ENCODE assay signal across 8 mouse cellular contexts in the genomic region with DNA sequence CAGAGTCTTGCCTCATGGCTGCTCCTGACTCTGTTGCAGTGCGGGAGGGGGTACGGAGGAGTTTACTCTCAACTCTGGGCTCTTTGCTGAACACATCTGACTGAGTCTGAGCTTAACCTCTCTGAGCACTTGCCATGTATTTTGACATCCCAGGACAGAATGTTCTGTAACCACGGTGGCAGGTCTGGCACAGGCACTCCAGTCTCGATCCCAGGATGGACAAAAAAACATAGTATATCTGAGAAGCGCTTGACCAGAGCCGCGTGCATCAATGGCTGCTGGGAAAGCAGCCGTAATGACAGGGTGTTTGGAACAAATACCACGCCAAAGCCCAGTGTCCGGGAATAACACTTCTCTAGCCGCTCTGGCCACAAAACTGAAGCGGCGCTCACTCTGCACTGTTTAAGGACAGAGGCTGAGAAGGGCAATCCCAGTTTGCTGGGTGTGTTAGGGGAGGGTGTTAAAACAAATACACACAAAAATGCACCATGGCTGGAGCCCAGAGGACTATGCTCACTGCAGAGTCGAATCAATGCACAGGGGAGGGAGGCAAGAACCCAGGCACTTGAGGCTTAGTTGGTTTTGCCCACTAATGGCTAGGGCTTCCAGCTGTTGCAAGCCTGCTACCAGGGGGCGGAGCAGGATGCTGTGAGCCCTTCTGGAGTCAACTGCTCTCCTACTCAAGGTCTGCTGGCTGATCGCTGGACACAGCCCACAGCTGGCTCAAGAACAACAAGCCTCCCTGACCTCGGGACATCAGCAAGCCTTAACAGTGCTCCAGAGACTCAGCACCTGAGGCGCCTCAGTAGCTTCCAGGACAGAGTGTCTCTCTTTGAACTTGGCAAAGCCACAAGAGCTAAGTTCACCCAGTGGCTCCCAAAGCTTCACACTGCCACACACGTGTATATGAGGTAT. TPM values are rescaled to one million over a fixed set of nuclear protein-coding genes. Genes with fewer than 3 reads are reported as not detected.
A peak's percentile ranks its signal among the peaks of the same experiment; 100 is the strongest.
DNase-seq lines count a peak whose midpoint lies in the region; ATAC-seq and TF ChIP-seq lines count a peak whose summit lies in the region.

No protein-coding gene starts in this region.

- in situ Hi-C loops in CH12.LX (cut with MboI; ENCODE audit: low pct_ligation_motif_present, low pct_unique_long_range_greater_than_20kb, low sequenced_read_pairs): no loop called here

- H3K36me3 ChIP-seq in CH12.LX (replicated peaks in 1 of 2; ENCODE audit: control insufficient read depth in 1 of 2, insufficient read depth in 1 of 2, low read length in 1 of 2): no peaks in the 10 kb centered on the region
- no peaks in the 10 kb centered on the region for H3K36me3 ChIP-seq in heart, embryonic 14.5 days (ENCODE audit: control insufficient read depth, insufficient read depth, low read length)
- H3K36me3 ChIP-seq in limb, embryonic 10.5 days: no peaks in the 10 kb centered on the region

- H3K9me3 ChIP-seq in CH12.LX (replicated peaks; ENCODE audit: low read length): peaks cover 9% of the 10 kb centered on the region
- peaks cover 6% of the 10 kb centered on the region for H3K9me3 ChIP-seq in heart, embryonic 14.5 days (ENCODE audit: control insufficient read depth, low read length)
- no peaks in the 10 kb centered on the region for H3K9me3 ChIP-seq in limb, embryonic 10.5 days (replicated peaks)

- ATAC-seq in heart, embryonic 14.5 days (ENCODE audit: insufficient number of reproducible peaks, insufficient read depth, low FRiP score, low read depth): peak; percentile 53

- H3K27me3 ChIP-seq in CH12.LX (replicated peaks): peaks cover 5% of the 10 kb centered on the region
- H3K27me3 ChIP-seq in heart, embryonic 14.5 days (ENCODE audit: control insufficient read depth, insufficient read depth, low read length): no peaks in the 10 kb centered on the region
- no peaks in the 10 kb centered on the region for H3K27me3 ChIP-seq in limb, embryonic 10.5 days (ENCODE audit: low read depth, poor library complexity, severe bottlenecking)

- H3K4me3 ChIP-seq in CH12.LX (replicated peaks in 1 of 3; ENCODE audit: low read depth in 2 of 3, low read length in 2 of 3, poor library complexity in 1 of 3): no peak overlapping the region
- no peak overlapping the region for H3K4me3 ChIP-seq in heart, embryonic 14.5 days (ENCODE audit: control insufficient read depth in 1 of 2, insufficient read depth in 1 of 2, low read depth in 1 of 2, low read length in 2 of 2)
- H3K4me3 ChIP-seq in limb, embryonic 10.5 days: no peak overlapping the region
- no peak overlapping the region for H3K4me3 ChIP-seq in layer of hippocampus, adult 2 months

- no peaks in the 10 kb centered on the region for H3K79me2 ChIP-seq in CH12.LX (replicated peaks; ENCODE audit: control insufficient read depth, extremely low read depth, insufficient read depth, poor library complexity, severe bottlenecking)

- no peak for TF ChIP-seq CTCF in CH12.LX (conservative IDR thresholded peaks at IDR 0.05 in 1 of 2, IDR thresholded peaks at IDR 0.05 in 1 of 2; ENCODE audit: low read depth in 2 of 2, low read length in 2 of 2)
- TF ChIP-seq CTCF in layer of hippocampus, adult 2 months (conservative IDR thresholded peaks at IDR 0.05): no peak

- no peak for DNase-seq in CH12.LX (ENCODE audit: extremely low read depth)
- peak; percentile 44 for DNase-seq in adrenal gland, postnatal 25 days
- DNase-seq in limb, embryonic 10.5 days (ENCODE audit: low spot score): no peak
- DNase-seq in frontal cortex, postnatal 25 days (ENCODE audit: low spot score in 2 of 2): no peak
- no peak for DNase-seq in cerebellum, adult 9-11 months
- DNase-seq in layer of hippocampus, adult 2 months (ENCODE audit: low spot score in 2 of 2): no peak
- DNase-seq in left cerebral cortex, postnatal 25 days (ENCODE audit: low spot score in 2 of 2): no peak

- H3K27ac ChIP-seq in CH12.LX (ENCODE audit: insufficient read depth, low read depth): no peak overlapping the region
- H3K27ac ChIP-seq in heart, embryonic 14.5 days (replicated peaks in 1 of 2; ENCODE audit: control insufficient read depth in 1 of 2, insufficient read depth in 1 of 2, low read depth in 2 of 2, low read length in 2 of 2): peak overlapping the region; percentile 15 to 66
- H3K27ac ChIP-seq in limb, embryonic 10.5 days: 0 out of 2 replicates have a peak overlapping the region, but pooled peaks have one; percentile 31
- no peak overlapping the region for H3K27ac ChIP-seq in layer of hippocampus, adult 2 months

- TF ChIP-seq RAD21 in CH12.LX (IDR thresholded peaks at IDR 0.05; ENCODE audit: low read depth, low read length): no peak

- peaks cover 0 to 3% of the 10 kb centered on the region in 2 experiments; a peak in 2 of 4 replicates for H3K4me1 ChIP-seq in CH12.LX (ENCODE audit: control insufficient read depth in 1 of 2, insufficient read depth in 2 of 2)
- peaks cover 20 to 24% of the 10 kb centered on the region in 2 experiments for H3K4me1 ChIP-seq in heart, embryonic 14.5 days (ENCODE audit: control insufficient read depth in 2 of 2, insufficient read depth in 2 of 2, low read length in 2 of 2)
- peaks cover 34% of the 10 kb centered on the region for H3K4me1 ChIP-seq in limb, embryonic 10.5 days

- peak overlapping the region; percentile 4; the same call in 1 of the 2 replicates for H3K4me2 ChIP-seq in CH12.LX (ENCODE audit: insufficient read depth, low read depth, poor library complexity, severe bottlenecking)
- peak overlapping the region; percentile 42 for H3K4me2 ChIP-seq in heart, embryonic 14.5 days (ENCODE audit: low read length)

- WGBS in heart, embryonic 14.5 days: 32% methylated on average over 19 of the region's 19 CpGs
- 56% methylated on average over 19 of the region's 19 CpGs for WGBS in limb, embryonic 10.5 days

- dilution Hi-C loops in CH12.LX (cut with MboI; ENCODE audit: extremely low pct_ligation_motif_present, extremely low pct_unique_long_range_greater_than_20kb, low sequenced_read_pairs): no loop called here

- intact Hi-C loops in left cerebral cortex, postnatal 25 days (cut with DNase I): no loop called here

- TF ChIP-seq POLR2A in CH12.LX (IDR thresholded peaks at IDR 0.05; ENCODE audit: low read depth, low read length): no peak

- H3K9ac ChIP-seq in CH12.LX (ENCODE audit: insufficient read depth, low read depth): no peak overlapping the region
- H3K9ac ChIP-seq in heart, embryonic 14.5 days (ENCODE audit: low read length): no peak overlapping the region; the same call in 1 of the 2 replicates

- no peak for TF ChIP-seq EP300 in CH12.LX (IDR thresholded peaks at IDR 0.05; ENCODE audit: low read length)

TF ChIP-seq in CH12.LX, 34 proteins besides CTCF, POLR2A, EP300 and RAD21:
- TF ChIP-seq TCF12 (IDR thresholded peaks at IDR 0.05; ENCODE audit: low read depth, low read length): no peak
- TF ChIP-seq JUN (IDR thresholded peaks at IDR 0.05; ENCODE audit: insufficient read depth, low read depth, low read length): no peak
- TF ChIP-seq JUND (conservative IDR thresholded peaks at IDR 0.05; ENCODE audit: low read depth, low read length): no peak
- TF ChIP-seq IRF4 (IDR thresholded peaks at IDR 0.05; ENCODE audit: low read depth, low read length): no peak
- TF ChIP-seq KAT2A (IDR thresholded peaks at IDR 0.05; ENCODE audit: insufficient replicate concordance, low read length): no peak
- no peak for TF ChIP-seq GABPA (IDR thresholded peaks at IDR 0.05; ENCODE audit: insufficient replicate concordance, low read depth, low read length)
- no peak for TF ChIP-seq UBTF (IDR thresholded peaks at IDR 0.05; ENCODE audit: low read depth, low read length)
- no peak for TF ChIP-seq E2F4 (IDR thresholded peaks at IDR 0.05; ENCODE audit: insufficient replicate concordance, low read depth, low read length)
- no peak for TF ChIP-seq HCFC1 (IDR thresholded peaks at IDR 0.05; ENCODE audit: low read depth, low read length)
- TF ChIP-seq SIN3A (IDR thresholded peaks at IDR 0.05; ENCODE audit: low read length): no peak
- TF ChIP-seq RCOR1 (conservative IDR thresholded peaks at IDR 0.05; ENCODE audit: low read depth, low read length): no peak
- no peak for TF ChIP-seq NELFE (IDR thresholded peaks at IDR 0.05; ENCODE audit: low read depth, low read length)

RNA-seq across cellular contexts. Expression of a gene that starts 23.0 kb away (rescaled TPM):
- 1.7 and 2.3 TPM in 2 replicates for total RNA-seq in CH12.LX (2012; rRNA removed)
- total RNA-seq in CH12.LX (2014; rRNA removed): 2.0 and 3.5 TPM in 2 replicates
- 2.4 and 2.9 TPM in 2 replicates for polyA plus RNA-seq in CH12.LX (2012; ENCODE audit: insufficient read length, low read depth)
- 12.4 and 14.0 TPM in 2 replicates for total RNA-seq in adrenal gland, postnatal 25 days (2021)
- 13.4 and 15.4 TPM in 2 replicates for polyA plus RNA-seq in heart, embryonic 14.5 days (2014; fragmentation: Nextera tagmentation; extraction: Ambion mirVana)
- polyA plus RNA-seq in limb, embryonic 10.5 days (2016; fragmentation: Nextera tagmentation; extraction: Ambion mirVana): 4.9 and 5.0 TPM in 2 replicates
- total RNA-seq in layer of hippocampus, adult 2 months (2021): 100 to 1,000 TPM; 110 to 120 TPM
- total RNA-seq in left cerebral cortex, postnatal 25 days (2021): 100 to 1,000 TPM; 123 to 147 TPM

Comparison
In these comparisons a context has a peak if more than half of its experiments do, and no peak if none do; other contexts are left out.
1. H3K27ac ChIP-seq: peak in heart, embryonic 14.5 days (2 of 2) and limb, embryonic 10.5 days (single experiment); none in CH12.LX (single experiment) and layer of hippocampus, adult 2 months (single experiment).